Mouse (Mus musculus): Measurements from ENCODE around the gene Sod1.

DNA sequence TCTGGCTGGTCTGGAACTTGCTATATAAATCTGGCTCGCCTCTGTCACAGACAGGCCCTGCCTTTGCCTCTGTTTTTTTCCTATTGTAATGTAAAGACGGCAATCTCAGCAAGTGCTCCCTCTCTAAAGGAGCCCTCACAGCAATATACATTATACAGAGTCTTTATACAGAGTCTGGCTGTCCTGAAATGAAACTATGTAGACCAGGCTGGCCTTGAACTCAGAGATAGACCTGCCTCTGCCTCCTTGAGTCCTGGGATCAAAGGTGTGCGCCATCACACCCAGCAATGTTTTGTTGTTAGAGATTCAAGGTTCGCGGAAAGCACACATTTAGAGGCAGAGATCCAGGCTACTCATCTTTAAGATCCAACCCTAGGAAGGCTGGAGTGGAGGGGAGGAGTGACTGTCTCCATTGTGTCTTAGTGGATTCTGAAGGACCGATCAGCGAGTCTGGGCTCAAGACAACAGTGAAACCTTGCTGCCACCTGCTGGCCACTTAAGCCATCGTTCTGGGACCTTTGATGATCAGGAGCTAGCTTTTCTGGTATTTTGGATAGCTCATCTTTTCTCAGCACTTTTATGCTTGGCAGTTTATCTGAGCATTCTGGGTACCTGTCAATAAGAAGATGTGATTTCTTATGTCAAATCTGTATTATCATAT is 34.5 kb upstream of the Sod1 start:
- TF ChIP-seq TAL1 (IDR thresholded peaks at IDR 0.05; ENCODE audit: low read length) (no peak), GATA1 (IDR thresholded peaks at IDR 0.05; ENCODE audit: low read length) (no peak)
